Mouse (Mus musculus): ENCODE data around the gene Bves.

DNA sequence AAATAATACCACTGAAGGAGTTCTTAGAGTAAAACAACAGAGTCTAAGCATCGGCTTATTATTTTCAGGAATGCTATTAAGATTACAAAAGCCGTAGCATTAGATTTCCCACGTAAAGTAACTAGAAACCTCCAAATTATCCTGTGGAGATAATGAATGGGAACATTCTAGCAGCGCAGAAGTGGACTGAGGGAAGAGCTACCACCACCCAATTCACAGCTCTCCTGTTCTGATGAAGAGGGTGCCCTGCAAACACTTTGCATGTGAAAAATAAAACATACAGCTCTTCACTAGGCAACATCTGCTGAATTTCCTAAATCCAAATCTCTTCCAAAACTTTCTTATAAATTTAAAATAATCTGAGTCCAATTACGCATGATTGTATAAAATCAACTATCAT lies 76.6 kb downstream of the Bves start:
- TF ChIP-seq CTCF (IDR thresholded peaks at IDR 0.05; ENCODE audit: borderline replicate concordance, extremely low read depth, insufficient read depth, insufficient read length) (no peak), POLR2A (IDR thresholded peaks at IDR 0.05; ENCODE audit: borderline replicate concordance, extremely low read depth, insufficient read depth, insufficient read length, poor library complexity, severe bottlenecking) (no peak)

Data from brain, embryonic 14.5 days (tissue).